Mouse (Mus musculus) left cerebral cortex, adult 9 months (tissue): ENCODE results near the gene Ctrc.
"Not testable (repeated sequence)": the region's sequence is repeated elsewhere in the genome, so short reads cannot be mapped to it uniquely, and the experiment has no call there.

Experiments used
- DNase-seq, 2 experiments: peaks; one replicate each; pipeline ENCODE4 v3.0.0; 2022; ENCODE audit warnings: low spot score in 2 of 2

Ctrc gene

GRCm38 (mm10) chr4:141787046-141787445 is 59.1 kb downstream of the Ctrc start:
- DNase-seq: no peak

DNA sequence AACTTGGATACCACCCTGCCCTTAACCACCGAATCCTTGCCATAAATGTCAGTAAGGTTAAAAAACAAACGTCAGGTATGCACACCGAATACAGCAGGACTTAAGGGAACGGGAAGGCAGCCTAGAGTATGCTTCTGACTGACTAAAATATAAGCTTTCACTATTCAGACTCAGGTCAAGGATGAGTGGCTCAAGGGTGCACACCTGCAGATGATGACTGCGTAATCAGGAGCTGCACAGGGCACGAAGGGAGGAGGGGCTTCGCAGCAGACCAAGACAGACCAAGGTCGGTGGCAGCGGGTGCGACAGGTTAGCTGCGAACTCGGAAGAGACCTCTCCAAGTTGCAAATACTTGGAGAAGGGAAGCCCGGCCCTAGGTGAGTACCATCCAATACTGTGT is 60.0 kb downstream of the Ctrc start:
- no peak for DNase-seq

- DNase-seq: peak in 1 of 2 experiments; percentile 38
Observed at GRCm38 (mm10) chr4:141784835-141785234, 61.3 kb downstream of the Ctrc start.

- DNase-seq: no peak
Observed at GRCm38 (mm10) chr4:141781201-141781985, 64.8 kb downstream of the Ctrc start.

- DNase-seq: peak in 1 of 2 experiments; percentile 83
Observed at GRCm38 (mm10) chr4:141779828-141780227, 66.3 kb downstream of the Ctrc start.

DNA sequence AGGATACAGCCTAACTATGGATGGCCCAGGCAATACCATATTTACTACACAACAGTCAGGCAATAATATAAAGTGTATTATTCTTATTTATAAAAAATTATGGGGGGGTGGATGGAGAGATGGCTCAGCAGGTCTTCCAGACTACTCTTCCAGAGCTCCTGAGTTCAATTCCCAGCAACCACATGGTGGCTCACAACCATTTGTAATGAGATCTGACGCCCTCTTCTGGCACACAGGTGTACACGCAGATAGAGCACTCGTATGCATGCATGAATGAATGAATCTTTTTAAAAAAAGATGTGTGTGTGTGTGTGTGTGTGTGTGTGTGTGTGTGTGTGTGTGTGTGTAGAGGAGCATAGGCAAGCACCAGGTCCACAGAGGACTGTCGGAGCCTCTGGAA is 73.1 kb downstream of the Ctrc start:
- DNase-seq: not testable (repeated sequence)

- DNase-seq: no peak
Observed at GRCm38 (mm10) chr4:141771823-141772222, 74.3 kb downstream of the Ctrc start.

GRCm38 (mm10) chr4:141769501-141770160 is 76.5 kb downstream of the Ctrc start:
- no peak for DNase-seq

DNA sequence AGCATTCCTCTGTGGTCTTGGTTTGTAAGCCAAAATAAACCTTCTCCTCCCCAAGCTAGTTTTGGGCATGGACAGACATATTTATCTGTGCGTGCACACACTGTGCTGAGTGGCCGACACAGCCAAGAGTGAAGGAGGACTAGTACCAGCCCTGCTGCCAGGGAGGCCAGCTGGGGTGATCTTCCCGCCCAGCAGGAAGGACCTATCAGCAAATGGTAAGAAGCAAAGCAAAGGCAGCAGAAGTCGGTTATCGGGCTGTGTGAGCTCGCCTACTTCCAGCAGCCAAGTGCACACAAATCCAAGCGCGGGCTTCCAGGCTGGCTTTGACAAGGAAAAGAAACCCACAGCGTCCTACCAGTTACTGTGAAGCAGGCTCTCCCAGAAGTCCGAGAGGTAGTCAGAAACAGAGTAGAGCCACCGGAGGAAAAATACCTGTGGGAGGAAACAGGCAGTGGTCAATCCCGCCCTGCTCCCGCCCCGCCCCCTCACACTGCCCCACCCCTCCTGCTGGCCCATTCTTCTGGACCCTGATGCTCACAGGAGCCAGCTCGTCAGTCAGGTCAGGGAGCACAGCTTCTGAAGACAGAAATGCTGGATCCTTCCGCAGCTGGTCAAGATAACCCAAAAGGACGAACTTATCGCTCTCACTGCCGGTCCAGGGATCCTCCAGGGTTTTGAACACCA is 78.7 kb downstream of the Ctrc start:
- peak in 1 of 2 experiments; percentile 33 for DNase-seq

DNA sequence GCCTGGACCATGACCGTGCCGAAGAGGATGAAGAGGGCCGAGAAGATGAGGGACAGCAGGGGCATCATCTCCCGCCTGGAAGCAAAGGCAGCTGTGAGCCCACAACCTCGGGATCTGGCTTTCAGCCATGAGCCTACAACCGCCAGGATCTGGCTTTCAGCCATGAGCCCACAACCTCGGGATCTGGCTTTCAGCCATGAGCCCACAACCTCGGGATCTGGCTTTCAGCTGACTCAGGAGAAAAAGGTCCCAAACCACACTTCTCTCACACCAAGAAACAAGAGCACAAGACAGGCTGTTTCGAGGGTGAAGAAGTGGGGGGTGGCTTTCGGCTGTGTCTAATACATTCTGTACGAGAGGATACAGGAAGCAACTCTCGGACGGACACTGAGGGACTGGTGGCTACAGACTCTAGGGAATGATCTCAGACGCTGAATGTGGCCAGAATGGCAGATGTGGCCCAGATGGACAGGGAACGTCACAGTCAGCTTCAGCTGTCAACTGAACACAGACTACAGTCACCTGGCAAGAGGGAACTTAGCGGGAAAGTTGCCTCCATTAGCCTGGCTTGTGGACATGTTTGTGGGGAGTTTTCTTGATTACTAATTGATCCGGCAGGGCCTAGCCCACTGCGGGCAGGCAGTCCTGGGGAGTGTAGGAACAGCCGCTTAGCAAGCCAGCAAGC is 79.3 kb downstream of the Ctrc start:
- DNase-seq: peak in 1 of 2 experiments; percentile 56

DNA sequence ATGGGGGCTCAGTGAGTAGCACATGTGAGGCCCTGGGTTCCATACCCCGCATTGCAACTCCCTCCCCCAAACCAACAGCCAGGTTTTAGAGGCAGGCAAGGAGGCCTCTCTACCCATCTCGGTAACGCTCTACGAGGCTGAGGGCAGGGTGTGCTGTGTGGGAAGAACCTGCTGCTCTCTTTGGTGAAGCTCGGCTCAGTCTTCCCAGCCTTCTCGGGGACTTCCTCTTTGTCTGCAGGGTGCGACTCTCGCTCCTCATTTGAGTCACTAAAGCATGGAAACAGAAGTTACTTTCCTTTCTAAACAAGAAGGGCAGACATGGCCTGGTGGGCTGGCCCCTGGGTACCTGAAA is 79.9 kb downstream of the Ctrc start:
- no peak for DNase-seq

- no peak for DNase-seq
Observed at GRCm38 (mm10) chr4:141765008-141765407, 81.2 kb downstream of the Ctrc start.
